Comparison of ENCODE assay signal across 8 mouse cellular contexts in genomic region chr16:5255081-5255740, GRCm38 (mm10). TPM values are rescaled to one million over a fixed set of nuclear protein-coding genes. Genes with fewer than 3 reads are reported as not detected.
DNase-seq lines count a peak whose midpoint lies in the region; ATAC-seq and TF ChIP-seq lines count a peak whose summit lies in the region.

No protein-coding gene starts in this region.

- H3K9me3 ChIP-seq in lung, embryonic 15.5 days, result no peaks in the 10 kb centered on the region
- no peaks in the 10 kb centered on the region for H3K9me3 ChIP-seq in hindbrain, postnatal 0 days (ENCODE audit: low read length)
- H3K9me3 ChIP-seq in midbrain, embryonic 12.5 days, result no peaks in the 10 kb centered on the region

- TF ChIP-seq CTCF in hindbrain, postnatal 0 days (IDR thresholded peaks at IDR 0.05; ENCODE audit: low read depth), result no peak

- H3K4me3 ChIP-seq in lung, embryonic 15.5 days, result peak overlapping the region; percentile 78
- peak overlapping the region; percentile 61 for H3K4me3 ChIP-seq in hindbrain, postnatal 0 days (ENCODE audit: low read length)
- H3K4me3 ChIP-seq in midbrain, embryonic 12.5 days, result peak overlapping the region; percentile 55

- WGBS in lung, embryonic 15.5 days, result 2% methylated on average over 27 of the region's 27 CpGs
- WGBS in hindbrain, postnatal 0 days, result 2% methylated on average over 27 of the region's 27 CpGs
- WGBS in midbrain, embryonic 12.5 days, result 2% methylated on average over 27 of the region's 27 CpGs

- no peak for DNase-seq in lung, adult 18-20 months
- DNase-seq in embryo, embryonic 10.5 days (ENCODE audit: low spot score), result peak; percentile 52
- DNase-seq in hindbrain, postnatal 0 days (ENCODE audit: low spot score), result peak; percentile 2
- DNase-seq in left cerebral cortex, adult 9 months (ENCODE audit: low spot score in 2 of 2), result no peak
- DNase-seq in frontal cortex, postnatal 10 days (ENCODE audit: low spot score in 2 of 2), result no peak
- DNase-seq in cerebellum, adult 18-20 months, result no peak

- peak overlapping the region; percentile 70 for H3K9ac ChIP-seq in lung, embryonic 15.5 days
- H3K9ac ChIP-seq in hindbrain, postnatal 0 days (replicated peaks; ENCODE audit: low read length), result peak overlapping the region; percentile 56
- H3K9ac ChIP-seq in midbrain, embryonic 12.5 days (replicated peaks), result peak overlapping the region; percentile 62

- peak overlapping the region; percentile 82 for H3K27ac ChIP-seq in lung, embryonic 15.5 days
- H3K27ac ChIP-seq in hindbrain, postnatal 0 days, result peak overlapping the region; percentile 64; the same call in 1 of the 2 replicates
- no peak overlapping the region; the same call in 1 of the 2 replicates for H3K27ac ChIP-seq in midbrain, embryonic 12.5 days (replicated peaks)

- 0 out of 2 replicates have a peak, but pooled peaks have one; percentile 3 for ATAC-seq in lung, embryonic 15.5 days (ENCODE audit: borderline replicate concordance, extremely low read depth, low FRiP score, low TSS enrichment)
- ATAC-seq in hindbrain, postnatal 0 days, result no peak
- no peak for ATAC-seq in midbrain, embryonic 12.5 days (ENCODE audit: low FRiP score, low read depth)

- no peaks in the 10 kb centered on the region for H3K27me3 ChIP-seq in lung, embryonic 15.5 days
- no peaks in the 10 kb centered on the region for H3K27me3 ChIP-seq in hindbrain, postnatal 0 days (ENCODE audit: insufficient read depth, low read length)
- no peaks in the 10 kb centered on the region for H3K27me3 ChIP-seq in midbrain, embryonic 12.5 days

- peaks cover 17% of the 10 kb centered on the region for H3K4me1 ChIP-seq in lung, embryonic 15.5 days
- H3K4me1 ChIP-seq in hindbrain, postnatal 0 days (ENCODE audit: insufficient read depth, low read length), result peaks cover 5% of the 10 kb centered on the region; the same call in 1 of the 2 replicates
- peaks cover 14% of the 10 kb centered on the region for H3K4me1 ChIP-seq in midbrain, embryonic 12.5 days

- peak overlapping the region; percentile 87 for H3K4me2 ChIP-seq in lung, embryonic 15.5 days
- H3K4me2 ChIP-seq in hindbrain, postnatal 0 days (ENCODE audit: low read depth, low read length), result peak overlapping the region; percentile 79
- peak overlapping the region; percentile 70 for H3K4me2 ChIP-seq in midbrain, embryonic 12.5 days (replicated peaks)

- H3K36me3 ChIP-seq in lung, embryonic 15.5 days, result no peaks in the 10 kb centered on the region; the same call in 1 of the 2 replicates
- no peaks in the 10 kb centered on the region for H3K36me3 ChIP-seq in hindbrain, postnatal 0 days (ENCODE audit: insufficient read depth, low read length)
- H3K36me3 ChIP-seq in midbrain, embryonic 12.5 days, result no peaks in the 10 kb centered on the region

RNA-seq across cellular contexts. Expression of gene Eef2kmt, which starts 0.6 kb away (rescaled TPM):
- 21.4 and 24.8 TPM in 2 replicates for polyA plus RNA-seq in lung, embryonic 15.5 days (2015; fragmentation: Nextera tagmentation; extraction: Ambion mirVana)
- 13.5 and 22.0 TPM in 2 replicates for total RNA-seq in hindbrain, postnatal 0 days (2014; rRNA removed)
- 8.4 and 11.3 TPM in 2 replicates for polyA plus RNA-seq in hindbrain, postnatal 0 days (2015; fragmentation: Nextera tagmentation; extraction: Ambion mirVana)
- polyA plus RNA-seq in midbrain, embryonic 12.5 days (2016; fragmentation: Nextera tagmentation; extraction: Ambion mirVana), result 7.8 and 11.3 TPM in 2 replicates

RNA-seq across cellular contexts. Expression of gene Alg1, which starts 21.8 kb away (rescaled TPM):
- 32.2 and 35.7 TPM in 2 replicates for polyA plus RNA-seq in lung, embryonic 15.5 days (2015; fragmentation: Nextera tagmentation; extraction: Ambion mirVana)
- total RNA-seq in hindbrain, postnatal 0 days (2014; rRNA removed), result 44.4 and 53.7 TPM in 2 replicates
- 38.9 and 40.6 TPM in 2 replicates for polyA plus RNA-seq in hindbrain, postnatal 0 days (2015; fragmentation: Nextera tagmentation; extraction: Ambion mirVana)
- 26.3 and 27.0 TPM in 2 replicates for polyA plus RNA-seq in midbrain, embryonic 12.5 days (2016; fragmentation: Nextera tagmentation; extraction: Ambion mirVana)

RNA-seq across cellular contexts. Expression of gene AU021092, which starts 33.1 kb away (rescaled TPM):
- 21.7 and 26.9 TPM in 2 replicates for polyA plus RNA-seq in lung, embryonic 15.5 days (2015; fragmentation: Nextera tagmentation; extraction: Ambion mirVana)
- 16.7 and 18.6 TPM in 2 replicates for total RNA-seq in hindbrain, postnatal 0 days (2014; rRNA removed)
- polyA plus RNA-seq in hindbrain, postnatal 0 days (2015; fragmentation: Nextera tagmentation; extraction: Ambion mirVana), result 8.3 and 9.6 TPM in 2 replicates
- polyA plus RNA-seq in midbrain, embryonic 12.5 days (2016; fragmentation: Nextera tagmentation; extraction: Ambion mirVana), result 6.1 and 6.4 TPM in 2 replicates

RNA-seq across cellular contexts. Expression of gene Nagpa, which starts 51.4 kb away (rescaled TPM):
- 22.1 and 24.0 TPM in 2 replicates for polyA plus RNA-seq in lung, embryonic 15.5 days (2015; fragmentation: Nextera tagmentation; extraction: Ambion mirVana)
- 8.5 and 10.0 TPM in 2 replicates for total RNA-seq in hindbrain, postnatal 0 days (2014; rRNA removed)
- 7.4 and 8.6 TPM in 2 replicates for polyA plus RNA-seq in hindbrain, postnatal 0 days (2015; fragmentation: Nextera tagmentation; extraction: Ambion mirVana)
- polyA plus RNA-seq in midbrain, embryonic 12.5 days (2016; fragmentation: Nextera tagmentation; extraction: Ambion mirVana), result 11.2 and 12.9 TPM in 2 replicates

Comparison
In these comparisons a context has a peak if more than half of its experiments do, and no peak if none do; other contexts are left out.
1. DNase-seq: peak in embryo, embryonic 10.5 days (single experiment) and hindbrain, postnatal 0 days (single experiment); none in lung, adult 18-20 months (0 of 2), left cerebral cortex, adult 9 months (0 of 2), frontal cortex, postnatal 10 days (0 of 2) and cerebellum, adult 18-20 months (0 of 2).
2. Peak in every context shown above with its lines, with median percentiles within 50 percentile points of each other: H3K4me2 ChIP-seq, H3K4me3 ChIP-seq and H3K9ac ChIP-seq.